Mouse (Mus musculus): ENCODE data around the gene Serinc4. TPM values are rescaled to one million over a fixed set of nuclear protein-coding genes. Genes with fewer than 3 reads are reported as not detected.

Serinc4 gene
- polyA plus RNA-seq, 1 experiment: 3.1 TPM

DNA sequence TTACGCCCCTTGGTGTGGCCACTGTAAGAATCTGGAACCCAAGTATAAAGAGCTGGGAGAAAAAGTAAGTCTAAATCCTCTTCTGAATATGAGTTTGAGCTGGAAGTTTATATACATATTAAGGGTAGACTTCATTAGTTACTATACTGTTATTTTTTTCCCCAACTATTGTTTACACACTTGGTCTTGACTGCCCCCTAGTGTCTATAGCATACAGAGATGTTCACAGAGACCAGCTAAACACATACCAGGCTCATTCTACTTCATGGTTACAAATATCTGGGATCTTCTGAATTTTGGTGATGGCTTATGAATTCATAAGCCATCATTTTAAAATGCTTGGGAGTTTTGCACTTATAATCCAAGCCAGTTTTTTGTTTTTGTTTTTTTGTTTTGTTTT lies 21.7 kb downstream of the Serinc4 start:
- Histone ChIP-seq H3K36me3 (ENCODE audit: control insufficient read depth, insufficient read depth, low read length) (no peaks in the 10 kb centered on the region; the same call in none of the 2 replicates), H3K27ac (ENCODE audit: control insufficient read depth, insufficient read depth, low read depth, low read length) (no peak overlapping the region), H3K27me3 (ENCODE audit: control insufficient read depth, insufficient read depth, low read length) (no peaks in the 10 kb centered on the region), H3K4me3 (ENCODE audit: control insufficient read depth, low read depth, low read length) (no peak overlapping the region), H3K4me1 (ENCODE audit: control insufficient read depth, insufficient read depth, low read length) (no peaks in the 10 kb centered on the region)
- TF ChIP-seq POLR2A (IDR thresholded peaks at IDR 0.05; ENCODE audit: control insufficient read depth, low read depth, low read length) (no peak), CTCF (IDR thresholded peaks at IDR 0.05; ENCODE audit: control insufficient read depth, insufficient read depth, insufficient replicate concordance, low read depth, low read length) (no peak)

DNA sequence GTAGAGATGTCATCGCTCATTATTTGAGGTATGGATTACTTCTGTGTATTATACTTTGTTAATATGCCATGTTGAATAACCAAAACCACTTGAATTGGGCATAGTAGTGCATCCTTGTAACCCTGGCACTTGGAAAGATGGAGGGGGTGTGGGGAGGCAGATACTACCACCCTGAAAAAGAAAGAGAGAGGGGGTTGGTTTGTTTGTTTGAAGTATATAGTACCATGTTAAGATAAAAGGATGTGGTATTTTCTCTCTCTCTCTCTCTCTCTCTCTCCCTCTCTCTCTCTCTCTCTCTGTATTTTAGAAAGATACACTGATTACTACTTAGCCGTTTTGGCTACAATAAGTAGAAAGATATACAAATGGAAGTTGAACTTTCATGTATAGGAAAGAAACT lies 30.7 kb downstream of the Serinc4 start:
- TF ChIP-seq CTCF (IDR thresholded peaks at IDR 0.05; ENCODE audit: control insufficient read depth, insufficient read depth, insufficient replicate concordance, low read depth, low read length) (no peak), POLR2A (IDR thresholded peaks at IDR 0.05; ENCODE audit: control insufficient read depth, low read depth, low read length) (no peak)
- Histone ChIP-seq H3K36me3 (ENCODE audit: control insufficient read depth, insufficient read depth, low read length) (no peaks in the 10 kb centered on the region; the same call in 1 of the 2 replicates), H3K4me1 (ENCODE audit: control insufficient read depth, insufficient read depth, low read length) (no peaks in the 10 kb centered on the region), H3K27me3 (ENCODE audit: control insufficient read depth, insufficient read depth, low read length) (no peaks in the 10 kb centered on the region), H3K4me3 (ENCODE audit: control insufficient read depth, low read depth, low read length) (no peak overlapping the region), H3K27ac (ENCODE audit: control insufficient read depth, insufficient read depth, low read depth, low read length) (no peak overlapping the region)

DNA sequence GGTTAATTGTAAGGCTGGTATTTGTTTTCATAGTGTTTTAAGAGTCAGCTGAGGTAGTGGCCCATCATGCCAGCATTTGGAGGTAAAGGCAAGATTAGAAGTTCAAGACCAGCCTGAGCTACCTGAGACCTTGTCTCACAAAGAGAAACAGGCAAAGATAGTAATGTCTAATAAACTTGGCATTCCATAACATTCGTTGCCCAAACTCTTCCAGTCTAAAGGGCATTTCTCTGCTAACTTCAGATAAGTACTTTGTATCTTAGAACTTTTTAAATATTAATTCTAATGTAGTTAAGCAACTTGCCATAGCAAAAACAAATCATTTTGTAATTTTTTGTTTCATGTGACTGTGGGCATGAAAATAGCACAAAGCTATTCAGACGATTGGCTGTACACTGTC lies 33.4 kb downstream of the Serinc4 start:
- Histone ChIP-seq H3K4me3 (ENCODE audit: control insufficient read depth, low read depth, low read length) (no peak overlapping the region), H3K27ac (ENCODE audit: control insufficient read depth, insufficient read depth, low read depth, low read length) (no peak overlapping the region), H3K4me1 (ENCODE audit: control insufficient read depth, insufficient read depth, low read length) (no peaks in the 10 kb centered on the region), H3K27me3 (ENCODE audit: control insufficient read depth, insufficient read depth, low read length) (no peaks in the 10 kb centered on the region), H3K36me3 (ENCODE audit: control insufficient read depth, insufficient read depth, low read length) (no peaks in the 10 kb centered on the region; the same call in 1 of the 2 replicates)
- TF ChIP-seq CTCF (IDR thresholded peaks at IDR 0.05; ENCODE audit: control insufficient read depth, insufficient read depth, insufficient replicate concordance, low read depth, low read length): no peak
- TF ChIP-seq POLR2A (IDR thresholded peaks at IDR 0.05; ENCODE audit: control insufficient read depth, low read depth, low read length): no peak

DNA sequence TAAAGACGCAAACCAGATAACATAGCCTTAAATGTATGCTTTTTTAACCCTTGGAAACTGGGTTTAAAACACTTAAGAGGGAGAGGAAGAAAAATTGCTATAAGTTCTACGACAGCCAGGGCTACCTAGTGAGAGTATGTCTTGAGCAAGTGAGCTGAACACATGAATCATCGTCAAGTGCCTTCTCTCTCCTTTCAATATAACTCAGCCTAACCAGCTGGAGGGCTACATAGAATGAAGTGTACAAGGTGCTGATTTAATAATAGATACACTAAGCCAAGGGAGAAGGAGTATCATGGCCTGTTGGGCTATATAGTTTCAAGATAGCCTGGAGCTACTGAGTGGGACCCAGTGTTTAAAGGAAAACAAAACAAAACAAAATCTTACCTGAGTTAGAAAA lies 38.1 kb downstream of the Serinc4 start:
- H3K27me3 ChIP-seq (ENCODE audit: control insufficient read depth, insufficient read depth, low read length): no peaks in the 10 kb centered on the region
- no peak for TF ChIP-seq POLR2A (IDR thresholded peaks at IDR 0.05; ENCODE audit: control insufficient read depth, low read depth, low read length)
- no peak for TF ChIP-seq CTCF (IDR thresholded peaks at IDR 0.05; ENCODE audit: control insufficient read depth, insufficient read depth, insufficient replicate concordance, low read depth, low read length)
- H3K36me3 ChIP-seq (ENCODE audit: control insufficient read depth, insufficient read depth, low read length): no peaks in the 10 kb centered on the region; the same call in 1 of the 2 replicates

DNA sequence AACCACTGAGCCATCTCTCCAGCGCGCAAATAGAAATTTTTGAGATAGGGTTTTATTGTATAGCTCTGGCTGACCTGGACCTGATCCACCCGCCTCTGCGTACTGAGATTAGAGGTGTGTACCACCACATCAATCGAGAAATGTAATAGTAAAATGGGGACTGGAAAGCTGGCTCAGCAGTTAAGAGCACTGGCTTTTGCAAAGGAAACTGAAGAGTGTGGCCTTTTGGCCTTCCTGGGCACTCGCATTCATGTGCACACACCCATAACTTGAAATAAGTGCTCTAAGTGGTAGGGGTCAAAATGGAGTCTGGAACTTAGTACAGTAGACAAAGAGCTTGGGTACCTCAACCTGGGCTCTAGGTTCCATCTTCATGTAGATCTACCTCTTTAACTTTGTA lies 40.2 kb downstream of the Serinc4 start:
- peaks cover 4% of the 10 kb centered on the region; the same call in 1 of the 2 replicates for H3K4me1 ChIP-seq (ENCODE audit: control insufficient read depth, insufficient read depth, low read length)
- H3K36me3 ChIP-seq (ENCODE audit: control insufficient read depth, insufficient read depth, low read length): peaks cover 4% of the 10 kb centered on the region; the same call in 1 of the 2 replicates
- TF ChIP-seq POLR2A (IDR thresholded peaks at IDR 0.05; ENCODE audit: control insufficient read depth, low read depth, low read length) (no peak), CTCF (IDR thresholded peaks at IDR 0.05; ENCODE audit: control insufficient read depth, insufficient read depth, insufficient replicate concordance, low read depth, low read length) (no peak)
- no peaks in the 10 kb centered on the region for H3K27me3 ChIP-seq (ENCODE audit: control insufficient read depth, insufficient read depth, low read length)
- no peak overlapping the region for H3K4me3 ChIP-seq (ENCODE audit: control insufficient read depth, low read depth, low read length)
- H3K27ac ChIP-seq (ENCODE audit: control insufficient read depth, insufficient read depth, low read depth, low read length): no peak overlapping the region

More for the DNA sequence above, 38.1 kb downstream of the Serinc4 start:
- H3K4me3 ChIP-seq (ENCODE audit: control insufficient read depth, low read depth, low read length): no peak overlapping the region
- H3K27ac ChIP-seq (ENCODE audit: control insufficient read depth, insufficient read depth, low read depth, low read length): no peak overlapping the region
- peaks cover 2% of the 10 kb centered on the region; the same call in 1 of the 2 replicates for H3K4me1 ChIP-seq (ENCODE audit: control insufficient read depth, insufficient read depth, low read length)

DNA sequence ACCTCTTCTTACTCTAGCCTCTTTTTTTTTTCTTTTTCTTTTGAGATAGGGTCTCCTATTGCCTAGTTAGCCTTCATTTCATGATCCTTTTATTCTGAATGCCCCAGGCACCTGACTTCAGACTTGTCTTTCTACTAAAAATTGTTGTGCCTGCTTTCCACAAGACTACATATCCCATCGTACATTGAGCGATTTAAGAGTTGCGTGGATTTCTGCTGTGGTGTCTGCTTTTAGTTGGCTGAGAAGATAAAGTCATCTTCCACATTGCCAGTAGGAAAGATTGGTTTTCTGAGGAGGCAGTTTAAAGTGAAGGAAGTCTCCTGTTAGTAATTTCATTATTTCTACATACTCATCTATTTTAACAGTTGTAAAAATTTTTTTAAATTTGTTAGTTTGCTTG lies 41.0 kb downstream of the Serinc4 start:
- no peak for TF ChIP-seq CTCF (IDR thresholded peaks at IDR 0.05; ENCODE audit: control insufficient read depth, insufficient read depth, insufficient replicate concordance, low read depth, low read length)
- no peak for TF ChIP-seq POLR2A (IDR thresholded peaks at IDR 0.05; ENCODE audit: control insufficient read depth, low read depth, low read length)
- Histone ChIP-seq H3K4me3 (ENCODE audit: control insufficient read depth, low read depth, low read length) (no peak overlapping the region), H3K36me3 (ENCODE audit: control insufficient read depth, insufficient read depth, low read length) (peaks cover 4% of the 10 kb centered on the region; the same call in 1 of the 2 replicates), H3K27me3 (ENCODE audit: control insufficient read depth, insufficient read depth, low read length) (no peaks in the 10 kb centered on the region), H3K4me1 (ENCODE audit: control insufficient read depth, insufficient read depth, low read length) (peaks cover 4% of the 10 kb centered on the region; the same call in 1 of the 2 replicates), H3K27ac (ENCODE audit: control insufficient read depth, insufficient read depth, low read depth, low read length) (no peak overlapping the region)

DNA sequence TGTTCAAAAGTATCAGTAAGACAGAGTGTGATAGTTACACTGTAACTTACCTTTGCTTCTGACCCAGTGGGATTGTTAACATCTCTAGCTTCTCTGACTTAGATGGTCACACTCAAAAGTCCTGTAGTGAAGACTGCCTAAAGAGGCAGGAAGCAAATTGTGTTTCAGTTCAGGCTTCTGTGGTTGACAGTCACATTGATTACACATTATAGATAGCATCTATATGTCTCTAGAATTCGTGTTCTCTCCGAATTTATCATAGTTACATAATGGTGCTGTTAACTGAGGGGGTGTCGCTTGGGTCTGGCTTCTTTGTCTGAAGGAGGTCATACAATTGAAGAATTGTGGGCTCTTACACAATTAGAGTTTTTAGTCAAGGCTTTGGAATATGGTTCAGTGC lies 41.5 kb downstream of the Serinc4 start:
- peaks cover 4% of the 10 kb centered on the region for H3K4me1 ChIP-seq (ENCODE audit: control insufficient read depth, insufficient read depth, low read length)
- TF ChIP-seq POLR2A (IDR thresholded peaks at IDR 0.05; ENCODE audit: control insufficient read depth, low read depth, low read length) (no peak), CTCF (IDR thresholded peaks at IDR 0.05; ENCODE audit: control insufficient read depth, insufficient read depth, insufficient replicate concordance, low read depth, low read length) (no peak)
- no peak overlapping the region for H3K27ac ChIP-seq (ENCODE audit: control insufficient read depth, insufficient read depth, low read depth, low read length)
- peaks cover 6% of the 10 kb centered on the region for H3K36me3 ChIP-seq (ENCODE audit: control insufficient read depth, insufficient read depth, low read length)
- H3K27me3 ChIP-seq (ENCODE audit: control insufficient read depth, insufficient read depth, low read length): no peaks in the 10 kb centered on the region
- no peak overlapping the region; the same call in 1 of the 2 replicates for H3K4me3 ChIP-seq (ENCODE audit: control insufficient read depth, low read depth, low read length)

Measured in testis, adult 2 months (tissue).